Mouse (Mus musculus): Measurements from ENCODE around the gene Rtp3. TPM values are rescaled to one million over a fixed set of nuclear protein-coding genes. Genes with fewer than 3 reads are reported as not detected.

Rtp3 gene
- total and polyA plus RNA-seq, 2 experiments from 2014 or later: not detected

GRCm38 (mm10) chr9:110947900-110948299 lies 42.5 kb downstream of the Rtp3 start:
- DNase-seq (ENCODE audit: low spot score): no peak
- WGBS: 45% methylated on average over 6 of the region's 6 CpGs

GRCm38 (mm10) chr9:110947261-110947661 lies 43.1 kb downstream of the Rtp3 start:
- no peak overlapping the region for H3K9ac ChIP-seq (replicated peaks; ENCODE audit: low read length, poor library complexity, severe bottlenecking)
- no peak overlapping the region for H3K27ac ChIP-seq (ENCODE audit: low read depth, low read length)
- no peak overlapping the region for H3K4me3 ChIP-seq (ENCODE audit: low read depth, low read length)
- no peaks in the 10 kb centered on the region for H3K4me1 ChIP-seq (ENCODE audit: insufficient read depth, low read length)
- no peak overlapping the region for H3K4me2 ChIP-seq (ENCODE audit: low read depth, low read length, poor library complexity, severe bottlenecking)
- peaks cover 10% of the 10 kb centered on the region; the same call in 1 of the 2 replicates for H3K27me3 ChIP-seq (ENCODE audit: insufficient read depth, low read length)
- WGBS: 14% methylated on average over 6 of the region's 6 CpGs
- H3K9me3 ChIP-seq (ENCODE audit: low read length): no peaks in the 10 kb centered on the region
- no peak for ATAC-seq (ENCODE audit: low FRiP score)
- DNase-seq (ENCODE audit: low spot score): no peak
- H3K36me3 ChIP-seq (ENCODE audit: insufficient read depth, low read length): no peaks in the 10 kb centered on the region
- no peak for TF ChIP-seq CTCF (IDR thresholded peaks at IDR 0.05)

More at GRCm38 (mm10) chr9:110947900-110948299, 42.5 kb downstream of the Rtp3 start:
- Histone ChIP-seq H3K4me3 (ENCODE audit: low read depth, low read length) (no peak overlapping the region), H3K4me1 (ENCODE audit: insufficient read depth, low read length) (no peaks in the 10 kb centered on the region), H3K4me2 (ENCODE audit: low read depth, low read length, poor library complexity, severe bottlenecking) (no peak overlapping the region), H3K9me3 (ENCODE audit: low read length) (no peaks in the 10 kb centered on the region), H3K9ac (replicated peaks; ENCODE audit: low read length, poor library complexity, severe bottlenecking) (no peak overlapping the region), H3K27ac (ENCODE audit: low read depth, low read length) (no peak overlapping the region), H3K36me3 (ENCODE audit: insufficient read depth, low read length) (no peaks in the 10 kb centered on the region), H3K27me3 (ENCODE audit: insufficient read depth, low read length) (peaks cover 10% of the 10 kb centered on the region; the same call in 1 of the 2 replicates)
- ATAC-seq (ENCODE audit: low FRiP score): no peak
- TF ChIP-seq CTCF (IDR thresholded peaks at IDR 0.05): no peak

- Histone ChIP-seq H3K4me3 (ENCODE audit: low read depth, low read length) (no peak overlapping the region), H3K27me3 (ENCODE audit: insufficient read depth, low read length) (peaks cover 10% of the 10 kb centered on the region; the same call in 1 of the 2 replicates), H3K9ac (replicated peaks; ENCODE audit: low read length, poor library complexity, severe bottlenecking) (no peak overlapping the region), H3K4me2 (ENCODE audit: low read depth, low read length, poor library complexity, severe bottlenecking) (no peak overlapping the region), H3K4me1 (ENCODE audit: insufficient read depth, low read length) (no peaks in the 10 kb centered on the region), H3K9me3 (ENCODE audit: low read length) (no peaks in the 10 kb centered on the region), H3K36me3 (ENCODE audit: insufficient read depth, low read length) (no peaks in the 10 kb centered on the region), H3K27ac (ENCODE audit: low read depth, low read length) (no peak overlapping the region)
- ATAC-seq (ENCODE audit: low FRiP score) (no peak), DNase-seq (ENCODE audit: low spot score) (no peak)
- WGBS: 23% methylated on average over 20 of the region's 20 CpGs
- no peak for TF ChIP-seq CTCF (IDR thresholded peaks at IDR 0.05)
These were observed 43.8 kb downstream of the Rtp3 start for GRCm38 (mm10) chr9:110946548-110947044.

- ATAC-seq (ENCODE audit: low FRiP score) (no peak), DNase-seq (ENCODE audit: low spot score) (no peak)
- H3K9me3 ChIP-seq (ENCODE audit: low read length): no peaks in the 10 kb centered on the region
- H3K4me2 ChIP-seq (ENCODE audit: low read depth, low read length, poor library complexity, severe bottlenecking): 0 out of 2 replicates have a peak within 1 kb of the TSS, but pooled peaks have one; percentile 5
- 22% methylated on average over 11 of the region's 11 CpGs for WGBS
- no peak within 1 kb of the TSS for H3K27ac ChIP-seq (ENCODE audit: low read depth, low read length)
- H3K27me3 ChIP-seq (ENCODE audit: insufficient read depth, low read length): peaks cover 10% of the 10 kb centered on the region; the same call in 1 of the 2 replicates
- TF ChIP-seq CTCF (IDR thresholded peaks at IDR 0.05): no peak
- no peak within 1 kb of the TSS for H3K4me3 ChIP-seq (ENCODE audit: low read depth, low read length)
- no peak within 1 kb of the TSS for H3K9ac ChIP-seq (replicated peaks; ENCODE audit: low read length, poor library complexity, severe bottlenecking)
- no peaks in the 10 kb centered on the region for H3K4me1 ChIP-seq (ENCODE audit: insufficient read depth, low read length)
- H3K36me3 ChIP-seq (ENCODE audit: insufficient read depth, low read length): no peaks in the 10 kb centered on the region
These were observed 44.5 kb downstream of the Rtp3 start, which contains the start of gene Tdgf1 for GRCm38 (mm10) chr9:110945926-110946325. Tdgf1 (minus strand) TSS chr9:110946158.

DNA sequence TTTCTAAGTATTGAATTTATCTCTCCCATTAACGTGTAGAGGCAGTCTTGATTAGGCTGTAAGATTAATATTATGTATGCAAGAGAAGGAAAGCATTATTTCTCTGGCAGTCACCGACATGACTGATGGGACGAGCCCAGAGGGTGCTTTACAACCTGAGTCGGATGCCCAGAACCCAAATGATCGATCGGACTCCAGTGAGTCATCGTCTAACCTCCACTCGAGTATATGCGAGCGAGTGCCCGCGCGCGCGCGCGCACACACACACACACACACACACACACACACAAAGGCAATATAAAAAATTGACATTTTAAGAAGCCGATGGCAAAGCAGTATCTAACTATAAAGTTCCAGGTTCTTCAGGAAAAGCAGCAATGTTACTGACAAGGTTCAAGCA lies 45.0 kb downstream of the Rtp3 start:
- Histone ChIP-seq H3K4me3 (ENCODE audit: low read depth, low read length) (no peak overlapping the region), H3K4me1 (ENCODE audit: insufficient read depth, low read length) (no peaks in the 10 kb centered on the region), H3K4me2 (ENCODE audit: low read depth, low read length, poor library complexity, severe bottlenecking) (0 out of 2 replicates have a peak overlapping the region, but pooled peaks have one; percentile 5), H3K9ac (replicated peaks; ENCODE audit: low read length, poor library complexity, severe bottlenecking) (no peak overlapping the region), H3K27me3 (ENCODE audit: insufficient read depth, low read length) (peaks cover 10% of the 10 kb centered on the region; the same call in 1 of the 2 replicates), H3K9me3 (ENCODE audit: low read length) (no peaks in the 10 kb centered on the region), H3K27ac (ENCODE audit: low read depth, low read length) (no peak overlapping the region), H3K36me3 (ENCODE audit: insufficient read depth, low read length) (no peaks in the 10 kb centered on the region)
- ATAC-seq (ENCODE audit: low FRiP score) (no peak), DNase-seq (ENCODE audit: low spot score) (peak; percentile 24)
- WGBS: 31% methylated on average over 18 of the region's 18 CpGs
- TF ChIP-seq CTCF (IDR thresholded peaks at IDR 0.05): no peak

DNA sequence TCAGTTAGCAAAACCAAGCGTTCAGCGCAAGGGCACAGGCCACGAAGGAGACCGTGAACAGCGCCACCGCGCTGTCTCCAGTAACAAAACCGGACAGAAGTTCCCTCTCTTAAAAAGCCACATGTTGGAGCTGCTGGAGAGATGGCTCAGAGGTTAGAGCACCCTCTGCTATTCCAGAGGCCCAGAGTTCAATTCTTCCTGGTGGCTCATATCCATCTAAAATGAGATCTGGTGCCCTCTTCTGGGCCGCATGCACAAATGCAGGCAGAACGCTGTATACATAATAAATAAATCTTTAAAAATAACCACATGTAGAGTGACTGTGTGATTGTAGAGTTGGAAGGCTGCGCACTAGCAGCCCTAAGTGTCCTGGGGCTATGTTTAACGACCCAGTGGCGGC lies 46.1 kb downstream of the Rtp3 start:
- Histone ChIP-seq H3K36me3 (ENCODE audit: insufficient read depth, low read length) (no peaks in the 10 kb centered on the region), H3K9me3 (ENCODE audit: low read length) (no peaks in the 10 kb centered on the region), H3K27ac (ENCODE audit: low read depth, low read length) (no peak overlapping the region), H3K4me1 (ENCODE audit: insufficient read depth, low read length) (no peaks in the 10 kb centered on the region), H3K4me2 (ENCODE audit: low read depth, low read length, poor library complexity, severe bottlenecking) (no peak overlapping the region), H3K27me3 (ENCODE audit: insufficient read depth, low read length) (peaks cover 10% of the 10 kb centered on the region; the same call in 1 of the 2 replicates), H3K4me3 (ENCODE audit: low read depth, low read length) (no peak overlapping the region), H3K9ac (replicated peaks; ENCODE audit: low read length, poor library complexity, severe bottlenecking) (no peak overlapping the region)
- ATAC-seq (ENCODE audit: low FRiP score): no peak
- peak; percentile 40 for DNase-seq (ENCODE audit: low spot score)
- 40% methylated on average over 13 of the region's 13 CpGs for WGBS
- TF ChIP-seq CTCF (IDR thresholded peaks at IDR 0.05): peak; percentile 70
